In the genomic region with DNA sequence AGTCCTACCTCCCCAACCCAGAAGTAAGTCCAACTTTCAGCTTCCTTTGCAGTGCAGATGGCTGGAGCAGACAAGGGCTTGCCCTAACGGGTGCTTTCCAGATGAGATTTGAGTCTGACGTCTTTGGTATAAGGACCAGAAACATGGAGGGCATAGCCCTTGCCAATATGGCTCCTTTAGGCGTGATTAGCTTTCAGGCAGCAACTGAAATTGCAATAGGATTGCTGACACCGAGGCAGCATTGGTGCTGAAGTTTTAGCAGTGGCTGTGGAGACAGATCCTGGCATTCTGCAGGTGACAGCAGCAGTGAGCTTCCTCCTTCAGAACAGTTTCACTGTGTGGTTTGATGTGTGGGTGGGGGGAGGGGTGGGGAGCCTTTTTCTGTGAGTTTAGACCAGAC, we compare ENCODE assay signal across 17 mouse cellular contexts. TPM values are rescaled to one million over a fixed set of nuclear protein-coding genes. Genes with fewer than 3 reads are reported as not detected.
DNase-seq lines count a peak whose midpoint lies in the region; ATAC-seq and TF ChIP-seq lines count a peak whose summit lies in the region.
"Had no signal": no experiment of that assay in that cellular context is flagged by ENCODE, and none has a peak within 500 bp of the region (broad histone marks: within the 10 kb centered on the region; RNA-seq: fewer than 3 reads in every experiment).

No protein-coding gene starts in this region.

- no peaks in the 10 kb centered on the region for H3K27me3 ChIP-seq in midbrain, postnatal 0 days (ENCODE audit: insufficient read depth, low read length)
- H3K27me3 ChIP-seq: heart, embryonic 15.5 days; limb, embryonic 12.5 days; lung, embryonic 15.5 days; midbrain, embryonic 15.5 days had no signal

- ATAC-seq in megakaryocyte, adult 5-6 weeks (ENCODE audit: poor library complexity, severe bottlenecking) = peak; percentile 68
- ATAC-seq in midbrain, postnatal 0 days (ENCODE audit: low FRiP score) = no peak

- no peaks in the 10 kb centered on the region for H3K9me3 ChIP-seq in midbrain, postnatal 0 days (ENCODE audit: low read length)
- H3K9me3 ChIP-seq: embryonic facial prominence, embryonic 10.5 days; heart, embryonic 15.5 days; limb, embryonic 12.5 days; lung, embryonic 15.5 days; midbrain, embryonic 15.5 days had no signal

- no peak overlapping the region for H3K9ac ChIP-seq in midbrain, postnatal 0 days (replicated peaks; ENCODE audit: low read length, poor library complexity, severe bottlenecking)
- H3K9ac ChIP-seq: heart, embryonic 15.5 days; limb, embryonic 12.5 days; lung, embryonic 15.5 days; midbrain, embryonic 15.5 days had no signal

- TF ChIP-seq CTCF in midbrain, postnatal 0 days (IDR thresholded peaks at IDR 0.05) = no peak

- DNase-seq in CD4-positive, CD25-positive, alpha-beta regulatory T cell, adult 2 months (ENCODE audit: low read depth, low spot score) = peak; percentile 73
- peak; percentile 71 for DNase-seq in T-cell, adult 2 months (ENCODE audit: low spot score)
- peak; percentile 37 to 43 for DNase-seq in thymus, postnatal 10 days (ENCODE audit: low spot score in 2 of 2)
- no peak for DNase-seq in midbrain, postnatal 0 days (ENCODE audit: low spot score)
- DNase-seq in lung, postnatal 25 days (ENCODE audit: low spot score) = no peak
- no peak for DNase-seq in lung, postnatal 10 days
- DNase-seq: gastrocnemius, adult 2 months; kidney, postnatal 14 days; layer of hippocampus, postnatal 36 days; right cerebral cortex, postnatal 25 days had no signal

- H3K36me3 ChIP-seq in midbrain, postnatal 0 days (ENCODE audit: insufficient read depth, low read length) = no peaks in the 10 kb centered on the region
- H3K36me3 ChIP-seq: embryonic facial prominence, embryonic 10.5 days; heart, embryonic 15.5 days; limb, embryonic 12.5 days; lung, embryonic 15.5 days; midbrain, embryonic 15.5 days had no signal

- H3K4me1 ChIP-seq in midbrain, postnatal 0 days (ENCODE audit: insufficient read depth, low read length) = no peaks in the 10 kb centered on the region
- H3K4me1 ChIP-seq: embryonic facial prominence, embryonic 10.5 days; heart, embryonic 15.5 days; limb, embryonic 12.5 days; lung, embryonic 15.5 days; midbrain, embryonic 15.5 days had no signal

- WGBS in midbrain, postnatal 0 days = 86% methylated on average over 4 of the region's 4 CpGs

- H3K4me3 ChIP-seq in midbrain, postnatal 0 days (ENCODE audit: low read depth, low read length) = no peak overlapping the region
- H3K4me3 ChIP-seq: embryonic facial prominence, embryonic 10.5 days; gastrocnemius, adult 2 months; heart, embryonic 15.5 days; limb, embryonic 12.5 days; lung, embryonic 15.5 days; midbrain, embryonic 15.5 days had no signal

- H3K4me2 ChIP-seq in midbrain, postnatal 0 days (ENCODE audit: low read depth, low read length, poor library complexity, severe bottlenecking) = no peak overlapping the region
- H3K4me2 ChIP-seq: heart, embryonic 15.5 days; limb, embryonic 12.5 days; lung, embryonic 15.5 days; midbrain, embryonic 15.5 days had no signal

- no peak overlapping the region for H3K27ac ChIP-seq in midbrain, postnatal 0 days (ENCODE audit: low read depth, low read length)
- H3K27ac ChIP-seq: embryonic facial prominence, embryonic 10.5 days; gastrocnemius, adult 2 months; heart, embryonic 15.5 days; limb, embryonic 12.5 days; lung, embryonic 15.5 days; midbrain, embryonic 15.5 days had no signal

RNA-seq across cellular contexts. Expression of gene Ifi206, which starts 49.6 kb away (rescaled TPM):
- total RNA-seq in megakaryocyte, adult 5-6 weeks (2015) = 13.1 and 17.8 TPM in 2 replicates
- 2.4 and 3.1 TPM in 2 replicates for total RNA-seq in megakaryocyte, adult 5-6 weeks (2017)
- total RNA-seq in midbrain, postnatal 0 days (2014; rRNA removed) = 0.11 TPM in 1 of 2 replicates, not detected in the other
- polyA plus RNA-seq in midbrain, postnatal 0 days (2015; fragmentation: Nextera tagmentation; extraction: Ambion mirVana) = not detected in 2 replicates
- total RNA-seq: gastrocnemius, adult 2 months; layer of hippocampus, postnatal 36 days had no signal
- polyA plus RNA-seq: embryonic facial prominence, embryonic 10.5 days; forebrain, embryonic 11.5 days; limb, embryonic 12.5 days; midbrain, embryonic 15.5 days had no signal

Comparison
In these comparisons a context has a peak if more than half of its experiments do, and no peak if none do; other contexts are left out.
1. DNase-seq: peak in CD4-positive, CD25-positive, alpha-beta regulatory T cell, adult 2 months (single experiment), T-cell, adult 2 months (single experiment) and thymus, postnatal 10 days (2 of 2); none in midbrain, postnatal 0 days (single experiment), lung, postnatal 25 days (single experiment) and lung, postnatal 10 days (single experiment).